13 mouse cellular contexts compared by ENCODE assay signal in the genomic region with DNA sequence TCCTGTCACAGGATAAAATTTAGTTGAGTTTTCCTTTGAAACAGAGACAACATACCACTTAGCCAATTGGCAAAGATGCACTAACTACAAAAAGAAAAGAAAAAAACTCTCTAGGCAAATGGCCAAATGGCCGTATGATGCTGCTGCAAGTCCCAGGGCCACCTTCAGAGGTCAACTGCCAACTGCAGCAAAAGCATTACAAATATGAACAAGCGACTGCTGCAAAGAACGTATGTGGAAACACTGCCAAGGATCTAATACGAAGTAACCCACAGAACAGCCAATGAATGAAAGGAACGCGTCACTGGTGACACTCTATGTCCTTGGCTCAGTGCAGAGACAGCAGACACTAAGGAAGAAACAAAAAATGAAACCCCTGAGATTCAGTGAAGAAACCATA.
A peak's percentile ranks its signal among the peaks of the same experiment; 100 is the strongest.
DNase-seq lines count a peak whose midpoint lies in the region; ATAC-seq and TF ChIP-seq lines count a peak whose summit lies in the region.
"Had no signal": no experiment of that assay in that cellular context is flagged by ENCODE, and none has a peak within 500 bp of the region (broad histone marks: within the 10 kb centered on the region; RNA-seq: fewer than 3 reads in every experiment).

No protein-coding gene starts in this region.

- H3K36me3 ChIP-seq in kidney, adult 2 months (ENCODE audit: control insufficient read depth, insufficient read depth, low read length), result no peaks in the 10 kb centered on the region
- no peaks in the 10 kb centered on the region for H3K36me3 ChIP-seq in kidney, embryonic 14.5 days (ENCODE audit: control insufficient read depth, insufficient read depth, low read length)
- H3K36me3 ChIP-seq in lung, embryonic 16.5 days (ENCODE audit: control insufficient read depth, insufficient read depth, low read length), result no peaks in the 10 kb centered on the region; the same call in 1 of the 2 replicates
- no peaks in the 10 kb centered on the region for H3K36me3 ChIP-seq in stomach, postnatal 0 days (ENCODE audit: control insufficient read depth, insufficient read depth, low read length)
- no peaks in the 10 kb centered on the region for H3K36me3 ChIP-seq in forebrain, embryonic 16.5 days (ENCODE audit: control insufficient read depth, insufficient read depth)
- H3K36me3 ChIP-seq: limb, embryonic 13.5 days; stomach, embryonic 15.5 days had no signal

- H3K4me2 ChIP-seq in kidney, embryonic 14.5 days (replicated peaks; ENCODE audit: low read depth, low read length), result no peak overlapping the region
- 0 out of 2 replicates have a peak overlapping the region, but pooled peaks have one; percentile 12 for H3K4me2 ChIP-seq in lung, embryonic 16.5 days (ENCODE audit: low read depth, low read length)
- H3K4me2 ChIP-seq in stomach, postnatal 0 days (replicated peaks; ENCODE audit: low read depth), result 0 out of 2 replicates have a peak overlapping the region, but pooled peaks have one; percentile 1
- H3K4me2 ChIP-seq in forebrain, embryonic 16.5 days (ENCODE audit: low read length), result no peak overlapping the region
- H3K4me2 ChIP-seq: limb, embryonic 13.5 days; stomach, embryonic 15.5 days had no signal

- peaks cover under 1% of the 10 kb centered on the region for H3K4me1 ChIP-seq in kidney, adult 2 months (ENCODE audit: control insufficient read depth, insufficient read depth, low read length)
- H3K4me1 ChIP-seq in kidney, embryonic 14.5 days (ENCODE audit: control insufficient read depth, insufficient read depth, low read length), result peaks cover 6% of the 10 kb centered on the region
- peaks cover 44% of the 10 kb centered on the region for H3K4me1 ChIP-seq in lung, embryonic 16.5 days (replicated peaks; ENCODE audit: control insufficient read depth, insufficient read depth, low read length)
- peaks cover 6% of the 10 kb centered on the region; the same call in 1 of the 2 replicates for H3K4me1 ChIP-seq in stomach, postnatal 0 days (replicated peaks; ENCODE audit: control insufficient read depth, insufficient read depth)
- no peaks in the 10 kb centered on the region for H3K4me1 ChIP-seq in forebrain, embryonic 16.5 days (replicated peaks; ENCODE audit: control insufficient read depth, insufficient read depth, low read length)

- TF ChIP-seq CTCF in gastrocnemius, adult 2 months (IDR thresholded peaks at IDR 0.05), result no peak
- no peak for TF ChIP-seq CTCF in kidney, adult 2 months (conservative IDR thresholded peaks at IDR 0.05; ENCODE audit: insufficient read depth, insufficient read length, low read depth, low read length)
- no peak for TF ChIP-seq CTCF in stomach, postnatal 0 days (IDR thresholded peaks at IDR 0.05; ENCODE audit: low read depth)

- no peak for TF ChIP-seq EP300 in stomach, postnatal 0 days (optimal IDR thresholded peaks at IDR 0.05)

- H3K27ac ChIP-seq in gastrocnemius, adult 2 months, result peak overlapping the region; percentile 63
- H3K27ac ChIP-seq in kidney, adult 2 months (ENCODE audit: insufficient read depth, low read depth, low read length), result no peak overlapping the region
- H3K27ac ChIP-seq in kidney, embryonic 14.5 days (ENCODE audit: low read depth, low read length), result no peak overlapping the region
- H3K27ac ChIP-seq in lung, embryonic 16.5 days (ENCODE audit: low read length), result peak overlapping the region; percentile 61
- H3K27ac ChIP-seq in stomach, postnatal 0 days (replicated peaks), result no peak overlapping the region
- H3K27ac ChIP-seq in forebrain, embryonic 16.5 days (ENCODE audit: low read length), result no peak overlapping the region
- H3K27ac ChIP-seq: limb, embryonic 13.5 days; stomach, embryonic 15.5 days had no signal

- 51% methylated on average over 6 of the region's 6 CpGs for WGBS in kidney, adult 2 months
- 85% methylated on average over 6 of the region's 6 CpGs for WGBS in kidney, embryonic 14.5 days
- 34% methylated on average over 6 of the region's 6 CpGs for whole genome bisulfite sequencing in lung, embryonic 16.5 days
- 47% methylated on average over 6 of the region's 6 CpGs for WGBS in stomach, postnatal 0 days
- 71% methylated on average over 6 of the region's 6 CpGs for WGBS in forebrain, embryonic 16.5 days

- H3K4me3 ChIP-seq in gastrocnemius, adult 2 months, result no peak overlapping the region
- no peak overlapping the region for H3K4me3 ChIP-seq in kidney, adult 2 months (ENCODE audit: insufficient read depth, low read depth, low read length)
- H3K4me3 ChIP-seq in kidney, embryonic 14.5 days (ENCODE audit: low read length), result no peak overlapping the region
- no peak overlapping the region for H3K4me3 ChIP-seq in lung, embryonic 16.5 days (ENCODE audit: low read length)
- H3K4me3 ChIP-seq in stomach, postnatal 0 days (ENCODE audit: low read depth, low read length), result no peak overlapping the region
- H3K4me3 ChIP-seq in forebrain, embryonic 16.5 days (replicated peaks; ENCODE audit: low read length), result no peak overlapping the region
- H3K4me3 ChIP-seq: limb, embryonic 13.5 days; stomach, embryonic 15.5 days had no signal

- no peak for TF ChIP-seq POLR2A in kidney, adult 2 months (IDR thresholded peaks at IDR 0.05; ENCODE audit: low read depth, low read length)

- ATAC-seq in kidney, embryonic 14.5 days (ENCODE audit: low FRiP score, low TSS enrichment), result no peak
- peak; percentile 76 for ATAC-seq in lung, embryonic 16.5 days (ENCODE audit: low read depth)
- ATAC-seq in stomach, postnatal 0 days (ENCODE audit: low FRiP score, low TSS enrichment), result no peak
- ATAC-seq in forebrain, embryonic 16.5 days, result no peak

- no peaks in the 10 kb centered on the region for H3K9me3 ChIP-seq in kidney, embryonic 14.5 days (ENCODE audit: control insufficient read depth, low read length)
- no peaks in the 10 kb centered on the region for H3K9me3 ChIP-seq in lung, embryonic 16.5 days (ENCODE audit: control insufficient read depth, low read length)
- no peaks in the 10 kb centered on the region for H3K9me3 ChIP-seq in stomach, postnatal 0 days (ENCODE audit: control insufficient read depth, low read length)
- no peaks in the 10 kb centered on the region for H3K9me3 ChIP-seq in forebrain, embryonic 16.5 days (ENCODE audit: control insufficient read depth, low read length)
- H3K9me3 ChIP-seq: limb, embryonic 13.5 days; stomach, embryonic 15.5 days had no signal

- H3K9ac ChIP-seq in kidney, embryonic 14.5 days (ENCODE audit: low read depth, low read length), result no peak overlapping the region
- no peak overlapping the region for H3K9ac ChIP-seq in lung, embryonic 16.5 days (ENCODE audit: low read length)
- no peak overlapping the region for H3K9ac ChIP-seq in stomach, postnatal 0 days (ENCODE audit: low read length)
- H3K9ac ChIP-seq in forebrain, embryonic 16.5 days (replicated peaks; ENCODE audit: low read depth, low read length), result no peak overlapping the region
- H3K9ac ChIP-seq: limb, embryonic 13.5 days; stomach, embryonic 15.5 days had no signal

- DNase-seq in gastrocnemius, adult 2 months, result no peak
- DNase-seq in gastrocnemius, adult 8-10 months (ENCODE audit: low spot score in 2 of 2), result no peak
- peak; percentile 82 for DNase-seq in kidney, adult 2 months
- DNase-seq in lung, postnatal 14 days, result no peak
- DNase-seq in stomach, postnatal 0 days (ENCODE audit: low spot score), result no peak
- DNase-seq: cerebellum, adult 2 months; retina, postnatal 1 day; thymus, postnatal 14 days had no signal

- intact Hi-C loops in gastrocnemius, adult 2 months (cut with DNase I), result no loop called here

- H3K27me3 ChIP-seq in kidney, adult 2 months (replicated peaks; ENCODE audit: control insufficient read depth, insufficient read depth, low read length), result no peaks in the 10 kb centered on the region
- no peaks in the 10 kb centered on the region for H3K27me3 ChIP-seq in kidney, embryonic 14.5 days (ENCODE audit: control insufficient read depth, insufficient read depth, low read length)
- no peaks in the 10 kb centered on the region for H3K27me3 ChIP-seq in lung, embryonic 16.5 days (ENCODE audit: control insufficient read depth, insufficient read depth, low read depth, low read length)
- no peaks in the 10 kb centered on the region for H3K27me3 ChIP-seq in stomach, postnatal 0 days (ENCODE audit: control insufficient read depth, insufficient read depth, low read length)
- peaks cover 6% of the 10 kb centered on the region; the same call in 1 of the 2 replicates for H3K27me3 ChIP-seq in forebrain, embryonic 16.5 days (replicated peaks; ENCODE audit: control insufficient read depth, insufficient read depth, low read length)
- H3K27me3 ChIP-seq: limb, embryonic 13.5 days; stomach, embryonic 15.5 days had no signal

Comparison
In these comparisons a context has a peak if more than half of its experiments do, and no peak if none do; other contexts are left out.
1. H3K27ac ChIP-seq: peak in gastrocnemius, adult 2 months (single experiment) and lung, embryonic 16.5 days (single experiment); none in kidney, adult 2 months (single experiment), kidney, embryonic 14.5 days (single experiment), stomach, postnatal 0 days (single experiment) and forebrain, embryonic 16.5 days (single experiment).
2. H3K4me2 ChIP-seq: peak in lung, embryonic 16.5 days (single experiment) and stomach, postnatal 0 days (single experiment); none in kidney, embryonic 14.5 days (single experiment) and forebrain, embryonic 16.5 days (single experiment).